Mouse (Mus musculus): ENCODE results near the gene Ripk3. TPM values are rescaled to one million over a fixed set of nuclear protein-coding genes. Genes with fewer than 3 reads are reported as not detected.

Ripk3 gene
- polyA plus RNA-seq, 1 experiment from 2014 or later, result 44.4 TPM

- Histone ChIP-seq H3K9me3 (no peaks in the 10 kb centered on the region), H3K4me3 (no peak overlapping the region), H3K9ac (no peak overlapping the region; the same call in 1 of the 2 replicates), H3K4me2 (no peak overlapping the region), H3K4me1 (peaks cover 13% of the 10 kb centered on the region), H3K27me3 (peaks cover 21% of the 10 kb centered on the region), H3K36me3 (peaks cover 44% of the 10 kb centered on the region), H3K27ac (no peak overlapping the region)
- 83% methylated on average over 6 of the region's 6 CpGs for WGBS
- ATAC-seq (ENCODE audit: insufficient number of reproducible peaks, insufficient read depth, low FRiP score, low TSS enrichment, low read depth), result no peak
Measured at GRCm38 (mm10) chr14:55757566-55757965, 31.1 kb downstream of the Ripk3 start.

- Histone ChIP-seq H3K4me2 (peak overlapping the region; percentile 99), H3K36me3 (peaks cover 48% of the 10 kb centered on the region)
Measured at GRCm38 (mm10) chr14:55747051-55747847, 41.4 kb downstream of the Ripk3 start.

GRCm38 (mm10) chr14:55745861-55746237 is 42.8 kb downstream of the Ripk3 start:
- Histone ChIP-seq H3K36me3 (peaks cover 42% of the 10 kb centered on the region), H3K27me3 (no peaks in the 10 kb centered on the region), H3K27ac (peak overlapping the region; percentile 71; the same call in 1 of the 2 replicates)

More at GRCm38 (mm10) chr14:55747051-55747847, 41.4 kb downstream of the Ripk3 start:
- H3K9ac ChIP-seq, result peak overlapping the region; percentile 87
- no peak for ATAC-seq (ENCODE audit: insufficient number of reproducible peaks, insufficient read depth, low FRiP score, low TSS enrichment, low read depth)
- H3K27ac ChIP-seq, result no peak overlapping the region
- H3K4me1 ChIP-seq, result peaks cover 33% of the 10 kb centered on the region
- H3K27me3 ChIP-seq, result no peaks in the 10 kb centered on the region
- WGBS, result 89% methylated on average over 10 of the region's 10 CpGs
- H3K4me3 ChIP-seq, result peak overlapping the region; percentile 89
- H3K9me3 ChIP-seq, result no peaks in the 10 kb centered on the region

GRCm38 (mm10) chr14:55745180-55745860 is 43.3 kb downstream of the Ripk3 start, which contains the start of the genes Dhrs1 and Nop9:
Gene Dhrs1 (minus strand): TSS chr14:55745690.
Gene Nop9 (plus strand): TSS chr14:55745693.
- WGBS, result 1% methylated on average over 47 of the region's 48 CpGs
- H3K9me3 ChIP-seq, result no peaks in the 10 kb centered on the region
- no peaks in the 10 kb centered on the region for H3K27me3 ChIP-seq
- peak within 1 kb of the TSS; percentile 89 for H3K4me3 ChIP-seq
- peak; percentile 57 for ATAC-seq (ENCODE audit: insufficient number of reproducible peaks, insufficient read depth, low FRiP score, low TSS enrichment, low read depth)
- H3K36me3 ChIP-seq, result peaks cover 43% of the 10 kb centered on the region
- H3K4me1 ChIP-seq, result peaks cover 33% of the 10 kb centered on the region
- H3K27ac ChIP-seq, result peak within 1 kb of the TSS; percentile 71
- peak within 1 kb of the TSS; percentile 87 for H3K9ac ChIP-seq
- peak within 1 kb of the TSS; percentile 99 for H3K4me2 ChIP-seq

More at GRCm38 (mm10) chr14:55745861-55746237, 42.8 kb downstream of the Ripk3 start:
- peak overlapping the region; percentile 87 for H3K9ac ChIP-seq
- no peak for ATAC-seq (ENCODE audit: insufficient number of reproducible peaks, insufficient read depth, low FRiP score, low TSS enrichment, low read depth)
- peak overlapping the region; percentile 89 for H3K4me3 ChIP-seq
- no peaks in the 10 kb centered on the region for H3K9me3 ChIP-seq
- H3K4me2 ChIP-seq, result peak overlapping the region; percentile 99
- peaks cover 33% of the 10 kb centered on the region for H3K4me1 ChIP-seq
- WGBS, result under 1% methylated on average over 31 of the region's 31 CpGs

GRCm38 (mm10) chr14:55743711-55744110 is 45.0 kb downstream of the Ripk3 start:
- peak overlapping the region; percentile 99 for H3K4me2 ChIP-seq
- no peaks in the 10 kb centered on the region for H3K9me3 ChIP-seq
- peaks cover 43% of the 10 kb centered on the region for H3K36me3 ChIP-seq
- WGBS, result 18% methylated on average over 10 of the region's 10 CpGs
- peak overlapping the region; percentile 2; the same call in 1 of the 2 replicates for H3K4me3 ChIP-seq
- no peak overlapping the region for H3K27ac ChIP-seq
- peak overlapping the region; percentile 46 for H3K9ac ChIP-seq
- ATAC-seq (ENCODE audit: insufficient number of reproducible peaks, insufficient read depth, low FRiP score, low TSS enrichment, low read depth), result peak; percentile 48; the same call in 1 of the 2 replicates
- H3K4me1 ChIP-seq, result peaks cover 33% of the 10 kb centered on the region
- no peaks in the 10 kb centered on the region for H3K27me3 ChIP-seq

GRCm38 (mm10) chr14:55737086-55737687 is 51.5 kb downstream of the Ripk3 start:
- H3K27me3 ChIP-seq, result no peaks in the 10 kb centered on the region
- H3K9ac ChIP-seq, result no peak overlapping the region
- ATAC-seq (ENCODE audit: insufficient number of reproducible peaks, insufficient read depth, low FRiP score, low TSS enrichment, low read depth), result no peak
- H3K9me3 ChIP-seq, result no peaks in the 10 kb centered on the region
- 85% methylated on average over 9 of the region's 9 CpGs for WGBS
- H3K36me3 ChIP-seq, result peaks cover 43% of the 10 kb centered on the region
- no peaks in the 10 kb centered on the region for H3K4me1 ChIP-seq
- H3K4me3 ChIP-seq, result no peak overlapping the region
- no peak overlapping the region for H3K27ac ChIP-seq
- H3K4me2 ChIP-seq, result no peak overlapping the region

- no peaks in the 10 kb centered on the region for H3K27me3 ChIP-seq
- H3K27ac ChIP-seq, result no peak overlapping the region
- ATAC-seq (ENCODE audit: insufficient number of reproducible peaks, insufficient read depth, low FRiP score, low TSS enrichment, low read depth), result no peak
- no peak overlapping the region for H3K4me3 ChIP-seq
- H3K9ac ChIP-seq, result no peak overlapping the region
- 89% methylated on average over 4 of the region's 4 CpGs for WGBS
- peaks cover 34% of the 10 kb centered on the region for H3K36me3 ChIP-seq
- H3K4me1 ChIP-seq, result no peaks in the 10 kb centered on the region
- no peaks in the 10 kb centered on the region for H3K9me3 ChIP-seq
- no peak overlapping the region for H3K4me2 ChIP-seq
Measured at GRCm38 (mm10) chr14:55735758-55736157, 52.9 kb downstream of the Ripk3 start.

GRCm38 (mm10) chr14:55735334-55735733 is 53.3 kb downstream of the Ripk3 start:
- H3K27me3 ChIP-seq, result no peaks in the 10 kb centered on the region
- H3K4me3 ChIP-seq, result no peak overlapping the region
- no peaks in the 10 kb centered on the region for H3K4me1 ChIP-seq
- 77% methylated on average over 3 of the region's 3 CpGs for WGBS
- H3K27ac ChIP-seq, result no peak overlapping the region
- ATAC-seq (ENCODE audit: insufficient number of reproducible peaks, insufficient read depth, low FRiP score, low TSS enrichment, low read depth), result no peak
- H3K36me3 ChIP-seq, result peaks cover 30% of the 10 kb centered on the region
- H3K4me2 ChIP-seq, result no peak overlapping the region
- H3K9ac ChIP-seq, result no peak overlapping the region
- no peaks in the 10 kb centered on the region for H3K9me3 ChIP-seq

Other genes with a start within 250 kb of the Ripk3 start
- gene Pck2, start 248.6 kb downstream of the Ripk3 start, polyA plus RNA-seq (2015; fragmentation: Nextera tagmentation; extraction: Ambion mirVana), result 35.0 and 38.4 TPM in 2 replicates
- 57.3 and 66.5 TPM in 2 replicates for gene Dcaf11, start 228.9 kb downstream of the Ripk3 start, polyA plus RNA-seq (2015; fragmentation: Nextera tagmentation; extraction: Ambion mirVana)
- 0.74 and 0.87 TPM in 2 replicates for gene A730061H03Rik, start 228.5 kb downstream of the Ripk3 start, polyA plus RNA-seq (2015; fragmentation: Nextera tagmentation; extraction: Ambion mirVana)
- 4.1 and 5.3 TPM in 2 replicates for gene Fitm1, start 213.2 kb downstream of the Ripk3 start, polyA plus RNA-seq (2015; fragmentation: Nextera tagmentation; extraction: Ambion mirVana)
- gene Psme1, start 210.7 kb downstream of the Ripk3 start, polyA plus RNA-seq (2015; fragmentation: Nextera tagmentation; extraction: Ambion mirVana), result 141 and 152 TPM in 2 replicates
- 4.7 and 4.8 TPM in 2 replicates for gene Emc9, start 203.6 kb downstream of the Ripk3 start, polyA plus RNA-seq (2015; fragmentation: Nextera tagmentation; extraction: Ambion mirVana)
- 233 and 267 TPM in 2 replicates for gene Psme2, start 197.8 kb downstream of the Ripk3 start, polyA plus RNA-seq (2015; fragmentation: Nextera tagmentation; extraction: Ambion mirVana)
- gene Rnf31, start 197.2 kb downstream of the Ripk3 start, polyA plus RNA-seq (2015; fragmentation: Nextera tagmentation; extraction: Ambion mirVana), result 17.6 and 21.7 TPM in 2 replicates
- 10.5 and 12.3 TPM in 2 replicates for gene Irf9, start 185.3 kb downstream of the Ripk3 start, polyA plus RNA-seq (2015; fragmentation: Nextera tagmentation; extraction: Ambion mirVana)
- 2.0 and 2.8 TPM in 2 replicates for gene Rec8, start 170.8 kb downstream of the Ripk3 start, polyA plus RNA-seq (2015; fragmentation: Nextera tagmentation; extraction: Ambion mirVana)
- 95.1 and 111 TPM in 2 replicates for gene Ipo4, start 152.9 kb downstream of the Ripk3 start, polyA plus RNA-seq (2015; fragmentation: Nextera tagmentation; extraction: Ambion mirVana)
- 1.7 and 1.8 TPM in 2 replicates for gene Gm49378, start 151.0 kb downstream of the Ripk3 start, polyA plus RNA-seq (2015; fragmentation: Nextera tagmentation; extraction: Ambion mirVana)
- gene Tm9sf1, start 145.1 kb downstream of the Ripk3 start, polyA plus RNA-seq (2015; fragmentation: Nextera tagmentation; extraction: Ambion mirVana), result 106 and 117 TPM in 2 replicates
- gene Tssk4, start 138.7 kb downstream of the Ripk3 start, polyA plus RNA-seq (2015; fragmentation: Nextera tagmentation; extraction: Ambion mirVana), result 1.0 and 1.3 TPM in 2 replicates
- gene Mdp1, start 128.4 kb downstream of the Ripk3 start, polyA plus RNA-seq (2015; fragmentation: Nextera tagmentation; extraction: Ambion mirVana), result 66.1 and 70.6 TPM in 2 replicates
- gene Gmpr2, start 116.9 kb downstream of the Ripk3 start, polyA plus RNA-seq (2015; fragmentation: Nextera tagmentation; extraction: Ambion mirVana), result 75.2 and 83.5 TPM in 2 replicates
- 665 and 670 TPM in 2 replicates for gene Nedd8, start 116.7 kb downstream of the Ripk3 start, polyA plus RNA-seq (2015; fragmentation: Nextera tagmentation; extraction: Ambion mirVana)
- gene Tinf2, start 107.0 kb downstream of the Ripk3 start, polyA plus RNA-seq (2015; fragmentation: Nextera tagmentation; extraction: Ambion mirVana), result 38.7 and 46.6 TPM in 2 replicates
- gene Tgm1, start 74.9 kb downstream of the Ripk3 start, polyA plus RNA-seq (2015; fragmentation: Nextera tagmentation; extraction: Ambion mirVana), result 4.5 and 4.7 TPM in 2 replicates
- gene Rabggta, start 66.6 kb downstream of the Ripk3 start, polyA plus RNA-seq (2015; fragmentation: Nextera tagmentation; extraction: Ambion mirVana), result 27.6 and 32.2 TPM in 2 replicates
- 84.5 and 102 TPM in 2 replicates for gene Dhrs1, start 43.2 kb downstream of the Ripk3 start, polyA plus RNA-seq (2015; fragmentation: Nextera tagmentation; extraction: Ambion mirVana)
- 35.5 and 47.6 TPM in 2 replicates for gene Nop9, start 43.2 kb downstream of the Ripk3 start, polyA plus RNA-seq (2015; fragmentation: Nextera tagmentation; extraction: Ambion mirVana)
- gene Cideb, start 30.4 kb downstream of the Ripk3 start, polyA plus RNA-seq (2015; fragmentation: Nextera tagmentation; extraction: Ambion mirVana), result 0.18 and 1.2 TPM in 2 replicates
- 0.51 and 0.56 TPM in 2 replicates for gene Ltb4r2, start 27.4 kb downstream of the Ripk3 start, polyA plus RNA-seq (2015; fragmentation: Nextera tagmentation; extraction: Ambion mirVana)
- 0.58 and 1.1 TPM in 2 replicates for gene Ltb4r1, start 22.9 kb downstream of the Ripk3 start, polyA plus RNA-seq (2015; fragmentation: Nextera tagmentation; extraction: Ambion mirVana)
- 20.2 and 21.6 TPM in 2 replicates for gene Adcy4, start 4.8 kb downstream of the Ripk3 start, polyA plus RNA-seq (2015; fragmentation: Nextera tagmentation; extraction: Ambion mirVana)
- gene Nfatc4, start 34.3 kb upstream of the Ripk3 start, polyA plus RNA-seq (2015; fragmentation: Nextera tagmentation; extraction: Ambion mirVana), result 156 and 160 TPM in 2 replicates
- gene Nynrin, start 65.1 kb upstream of the Ripk3 start, polyA plus RNA-seq (2015; fragmentation: Nextera tagmentation; extraction: Ambion mirVana), result 27.8 and 28.1 TPM in 2 replicates
- gene Cbln3, start 95.5 kb upstream of the Ripk3 start, polyA plus RNA-seq (2015; fragmentation: Nextera tagmentation; extraction: Ambion mirVana), result 0.28 and 0.30 TPM in 2 replicates
- 21.0 and 22.0 TPM in 2 replicates for gene Khnyn, start 96.1 kb upstream of the Ripk3 start, polyA plus RNA-seq (2015; fragmentation: Nextera tagmentation; extraction: Ambion mirVana)
- gene Sdr39u1, start 111.4 kb upstream of the Ripk3 start, polyA plus RNA-seq (2015; fragmentation: Nextera tagmentation; extraction: Ambion mirVana), result 79.8 and 85.5 TPM in 2 replicates
- 12.4 and 28.3 TPM in 2 replicates for gene Cma1, start 155.8 kb upstream of the Ripk3 start, polyA plus RNA-seq (2015; fragmentation: Nextera tagmentation; extraction: Ambion mirVana)
- gene Cma2, start 162.1 kb upstream of the Ripk3 start, polyA plus RNA-seq (2015; fragmentation: Nextera tagmentation; extraction: Ambion mirVana), result 0.29 TPM in 1 of 2 replicates, not detected in the other
- not detected in 2 replicates for gene Mcpt1, start 229.1 kb upstream of the Ripk3 start, polyA plus RNA-seq (2015; fragmentation: Nextera tagmentation; extraction: Ambion mirVana)
- not detected in 2 replicates for gene Mcpt9, start 241.6 kb upstream of the Ripk3 start, polyA plus RNA-seq (2015; fragmentation: Nextera tagmentation; extraction: Ambion mirVana)

All from embryonic facial prominence, embryonic 13.5 days (tissue).